Mouse (Mus musculus) Patski (cell line): ENCODE results near the gene Tmem143. TPM values are rescaled to one million over a fixed set of nuclear protein-coding genes. Genes with fewer than 3 reads are reported as not detected.

Source experiments
- ATAC-seq: fragments of 100-300 bp; one replicate; pipeline ENCODE4 v1.8.0; 2021
- CTCF ChIA-PET: fragments of 350-600 bp; sonication (Branson Sonifier 250); formaldehyde crosslinking; loops from one replicate; lab custom pipeline; 2022; ENCODE audit warnings: inconsistent platforms; lab: Charles Lee
- POLR2A ChIA-PET: fragments of 350-600 bp; sonication (Branson Sonifier 250); formaldehyde crosslinking; loops from one replicate; lab custom pipeline; 2022; ENCODE audit warnings: antibody characterized with exemption, inconsistent platforms; lab: Charles Lee
- DNase-seq: peaks from one replicate; pipeline ENCODE4 v3.0.0-alpha.2; 2011; ENCODE audit warnings: low read depth, low spot score
- H3K27me3 ChIP-seq: fragments of 371-371 bp; one replicate; pipeline ENCODE4 v1.5.1; 2021
- CTCF ChIP-seq: fragments of 100-300 bp; IDR thresholded peaks from one replicate; pipeline ENCODE4 v1.5.1; 2021
- in situ Hi-C: fragments of 300-500 bp; cut with MboI; formaldehyde crosslinking; loops from 3 replicates; pipeline ENCODE4 v1.11.1; 2018; ENCODE audit warnings: low pct_unique_long_range_greater_than_20kb, mixed read lengths
- polyA plus RNA-seq: library from polyadenylated mRNA; unstranded; gene quantifications from one replicate; pipeline ENCODE4 v1.2.3, GENCODE M21; 2021

Tmem143 gene
- polyA plus RNA-seq, 1 experiment from 2014 or later = 34.7 TPM

DNA sequence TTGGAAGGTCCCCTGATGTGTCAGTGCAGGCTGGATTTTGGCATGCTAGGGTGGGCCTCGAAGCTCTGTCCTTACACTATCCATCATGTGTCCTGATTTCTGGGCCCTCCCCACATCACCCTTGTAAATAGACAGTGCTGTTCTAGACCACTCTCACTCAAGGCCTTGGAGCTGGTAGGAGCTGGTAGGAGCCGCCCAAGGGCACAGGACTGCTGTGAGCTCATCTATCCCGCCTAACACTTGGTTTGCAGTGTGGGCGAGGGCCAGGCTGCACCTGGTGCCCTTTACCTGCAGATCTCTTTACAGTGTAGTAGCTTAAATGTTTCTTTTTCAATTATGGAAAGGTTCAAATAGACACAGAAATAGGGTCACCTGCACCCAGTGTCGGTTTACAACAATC, 18.3 kb downstream of the Tmem143 start:
- ATAC-seq = no peak
- no peak for TF ChIP-seq CTCF
- DNase-seq = no peak
- in situ Hi-C loops = no loop called here
- no peaks in the 10 kb centered on the region for H3K27me3 ChIP-seq
- CTCF ChIA-PET = interaction anchor here (1.1 to 1.2 kb wide), 2 partner anchors 15 to 42 kb away, joined by 3 to 5 read pairs; partner anchors contain the start of gene Kdelr1
- POLR2A ChIA-PET = no interaction called here

DNA sequence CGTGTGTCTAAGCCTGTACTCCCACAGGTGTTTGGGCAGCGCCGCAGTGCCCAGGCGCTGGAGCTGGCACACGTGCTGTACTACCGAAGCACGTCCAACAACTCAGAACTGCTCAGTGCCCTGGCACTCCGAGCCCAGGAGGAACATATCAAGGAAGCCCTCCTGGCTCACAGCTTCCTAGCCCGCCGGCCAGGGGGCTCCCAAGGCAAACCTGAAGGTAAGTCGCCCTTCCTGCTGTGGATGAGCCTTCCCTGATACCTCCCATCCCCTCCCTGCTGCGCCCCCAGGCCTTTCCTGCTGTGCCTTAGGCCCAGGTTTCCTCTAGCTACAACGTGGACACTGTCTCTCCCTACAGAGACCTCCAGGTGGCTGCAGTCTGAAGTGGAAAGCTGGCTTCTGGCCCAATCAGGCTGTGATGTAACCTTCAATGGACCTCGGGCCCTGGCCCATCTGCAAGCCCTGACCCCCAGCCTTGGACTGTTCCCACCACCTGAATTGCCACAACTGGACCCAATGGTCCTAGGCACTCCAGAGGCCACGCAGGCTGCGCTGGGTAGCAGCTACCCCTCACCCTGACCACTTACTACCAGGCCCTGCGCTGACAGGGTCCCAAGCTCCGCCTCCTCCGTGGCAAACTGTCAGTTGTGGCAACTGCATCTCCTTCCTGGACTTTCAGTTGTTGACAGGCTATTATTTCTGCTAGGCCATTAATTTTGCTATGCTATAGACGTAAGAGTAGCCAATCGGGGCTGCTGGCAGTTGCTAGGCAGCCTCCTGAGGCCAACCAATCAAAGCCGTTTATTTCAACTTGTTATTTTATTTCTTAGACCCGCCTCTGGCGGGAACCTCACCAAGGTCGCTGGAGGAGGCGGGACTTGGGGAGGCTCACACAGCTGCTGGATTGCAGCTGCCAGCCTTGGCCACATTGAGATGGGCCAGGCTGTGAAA, 19.6 kb downstream of the Tmem143 start:
- ChIA-PET CTCF (no interaction called here), POLR2A (interaction anchor here (0.7 kb wide), 1 partner anchor 43 kb away, joined by 3 read pairs; no protein-coding TSS in a partner anchor)
- TF ChIP-seq CTCF = no peak
- ATAC-seq (no peak), DNase-seq (no peak)
- in situ Hi-C loops = no loop called here
- no peaks in the 10 kb centered on the region for H3K27me3 ChIP-seq

DNA sequence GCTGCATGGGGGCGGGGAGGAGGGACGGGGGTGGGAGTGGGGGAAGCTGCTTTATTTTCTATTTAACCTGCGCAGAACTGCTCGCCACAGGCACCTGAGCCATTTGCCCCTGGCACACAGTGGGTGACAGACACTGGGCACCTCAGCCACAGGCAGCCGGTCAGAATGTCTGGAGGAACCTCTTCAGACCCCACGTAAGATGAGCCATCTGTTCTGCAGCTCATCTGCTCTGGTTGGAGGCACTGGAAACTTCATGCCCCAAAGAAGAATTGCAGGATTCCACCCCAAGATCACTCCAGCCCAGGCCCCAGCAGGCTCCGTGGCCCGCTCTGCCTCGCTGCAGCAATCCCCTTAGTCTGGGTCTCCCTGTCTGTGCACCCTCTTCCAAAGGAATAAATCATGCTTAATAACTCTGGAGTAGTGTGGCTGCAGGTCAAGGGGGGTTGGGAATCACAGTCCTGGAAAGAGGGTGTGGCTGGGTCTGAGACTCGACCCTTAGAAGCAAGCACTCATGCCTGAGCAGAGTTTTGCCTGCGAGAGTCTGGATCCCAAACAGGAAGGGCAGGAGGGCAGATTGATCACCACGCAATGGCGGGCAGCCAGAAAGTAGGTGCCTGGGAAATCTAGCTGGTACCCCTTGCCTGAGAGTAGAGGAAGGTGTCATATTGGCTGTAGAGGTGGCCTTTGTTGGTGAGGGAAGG, 20.4 kb downstream of the Tmem143 start:
- POLR2A ChIA-PET = no interaction called here
- CTCF ChIA-PET = no interaction called here
- in situ Hi-C loops = no loop called here
- H3K27me3 ChIP-seq = no peaks in the 10 kb centered on the region
- no peak for TF ChIP-seq CTCF
- DNase-seq (no peak), ATAC-seq (no peak)

DNA sequence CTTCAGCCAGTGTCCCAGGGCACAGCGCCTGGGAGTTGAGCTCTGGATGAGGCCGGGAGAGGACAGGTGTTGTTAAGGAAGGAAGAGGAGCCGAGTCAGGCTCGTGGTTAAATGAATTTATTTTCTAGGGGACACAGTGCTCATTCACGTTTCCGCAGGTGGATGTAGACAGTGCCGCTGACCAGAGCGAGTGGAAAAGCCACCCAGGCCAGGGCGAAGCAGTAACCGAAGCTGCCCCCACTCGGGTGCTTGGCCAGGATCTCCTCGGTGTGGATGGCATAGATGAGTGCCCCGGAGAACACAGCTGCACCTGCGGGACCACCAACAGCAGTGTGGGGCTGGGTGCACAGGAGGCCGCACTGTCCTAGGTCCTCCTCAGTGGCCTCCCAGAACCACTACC, 21.2 kb downstream of the Tmem143 start:
- TF ChIP-seq CTCF = no peak
- POLR2A ChIA-PET = no interaction called here
- no peak for DNase-seq
- in situ Hi-C loops = no loop called here
- CTCF ChIA-PET = no interaction called here
- ATAC-seq = no peak
- H3K27me3 ChIP-seq = no peaks in the 10 kb centered on the region

DNA sequence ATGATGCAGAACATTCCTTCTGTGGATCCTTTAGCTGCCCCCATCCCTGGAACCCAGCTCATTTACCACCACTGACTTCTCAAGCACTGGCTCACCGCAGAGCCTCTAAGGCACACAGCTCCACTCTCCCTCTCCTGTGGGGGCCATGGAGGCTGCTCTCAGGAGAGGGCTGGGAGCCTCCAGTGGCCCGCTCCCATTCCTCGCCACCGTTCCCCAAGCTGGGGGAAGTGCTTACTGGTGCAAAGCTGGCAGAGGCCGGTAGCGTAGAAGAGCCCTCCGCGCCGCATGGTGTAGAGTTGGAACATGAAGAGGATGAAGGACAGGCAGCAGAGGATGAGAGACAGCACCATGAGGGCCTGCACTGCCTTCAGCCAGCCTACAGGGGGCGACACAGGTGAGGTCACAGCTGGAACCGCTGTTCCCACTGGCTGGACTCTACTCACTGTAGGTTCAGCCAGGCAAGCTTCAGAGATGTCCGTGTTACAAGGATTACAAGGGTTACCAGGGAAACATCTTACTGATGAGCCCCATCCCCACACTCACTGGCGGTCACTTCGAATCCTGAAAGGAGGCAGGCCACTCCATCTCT, 22.4 kb downstream of the Tmem143 start:
- no peaks in the 10 kb centered on the region for H3K27me3 ChIP-seq
- no peak for TF ChIP-seq CTCF
- ATAC-seq (no peak), DNase-seq (no peak)
- ChIA-PET CTCF (interaction anchor here (1.3 to 1.4 kb wide), 2 partner anchors 9 to 46 kb away, joined by 3 to 5 read pairs; partner anchors contain the start of gene Kdelr1), POLR2A (interaction anchor here (0.9 to 1.8 kb wide), 3 partner anchors 22 to 46 kb away, joined by 3 to 5 read pairs (median 3); no protein-coding TSS in a partner anchor)
- in situ Hi-C loops = no loop called here

DNA sequence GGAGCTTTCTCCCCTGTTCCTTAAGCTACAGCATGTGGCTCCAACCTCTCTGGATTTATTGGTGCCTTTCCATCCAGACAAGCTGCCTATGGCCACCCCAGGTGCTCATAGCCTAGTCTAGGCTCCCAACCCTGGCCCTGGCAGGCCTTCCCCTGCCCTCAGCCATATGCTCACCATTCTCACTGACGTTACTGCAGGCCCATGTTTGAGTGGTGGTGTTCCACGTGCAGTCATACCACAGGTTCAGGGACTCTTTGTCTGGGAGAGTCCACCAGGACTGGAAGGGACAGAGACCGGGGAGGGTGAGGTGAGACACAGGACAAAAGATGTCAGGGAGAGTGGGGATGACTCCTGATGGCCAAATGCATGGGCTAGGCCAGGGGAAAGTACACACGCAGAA, 23.0 kb downstream of the Tmem143 start:
- DNase-seq (no peak), ATAC-seq (no peak)
- in situ Hi-C loops = no loop called here
- CTCF ChIA-PET = interaction anchor here (1.3 to 1.4 kb wide), 2 partner anchors 9 to 47 kb away, joined by 3 to 5 read pairs; partner anchors contain the start of gene Kdelr1
- no peak for TF ChIP-seq CTCF
- no peaks in the 10 kb centered on the region for H3K27me3 ChIP-seq
- POLR2A ChIA-PET = interaction anchor here (0.9 to 1.8 kb wide), 3 partner anchors 22 to 46 kb away, joined by 3 to 5 read pairs (median 3); no protein-coding TSS in a partner anchor

DNA sequence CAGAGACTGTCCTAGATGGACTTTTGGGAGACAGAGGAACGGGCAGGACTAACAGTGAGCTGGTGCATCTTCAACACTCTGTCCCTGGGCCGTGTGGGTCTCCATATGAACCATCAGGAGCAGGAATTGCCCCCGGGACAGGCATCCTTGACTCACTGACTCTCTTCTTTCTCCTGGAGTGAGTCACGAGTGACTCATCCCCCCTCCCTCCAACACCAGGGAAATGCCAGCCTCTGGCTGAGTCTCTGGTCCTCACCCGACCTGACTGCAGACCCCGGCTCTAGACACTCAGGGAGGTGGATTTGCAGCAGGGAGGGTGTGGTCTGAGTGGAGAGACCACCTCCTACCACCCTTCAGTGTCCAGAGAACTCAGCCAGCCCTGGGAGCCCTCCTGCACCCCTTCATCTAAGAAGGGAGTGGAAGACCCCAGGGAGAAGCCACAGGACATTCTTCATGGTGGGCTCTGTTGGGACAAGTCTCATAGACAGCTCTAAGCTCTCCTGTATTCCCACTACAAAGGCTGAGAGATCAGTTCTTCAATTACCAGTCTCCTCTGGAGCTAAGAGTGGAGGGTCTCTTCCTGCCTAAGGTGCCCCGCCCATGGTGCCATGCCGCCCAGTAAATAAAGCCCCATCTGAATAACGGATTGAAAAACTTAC, 24.0 kb downstream of the Tmem143 start:
- in situ Hi-C loops = no loop called here
- CTCF ChIA-PET = no interaction called here
- peak; percentile 56 for DNase-seq
- H3K27me3 ChIP-seq = no peaks in the 10 kb centered on the region
- ATAC-seq = peak; percentile 60
- TF ChIP-seq CTCF = no peak
- POLR2A ChIA-PET = interaction anchor here (1.8 kb wide), 1 partner anchor 47 kb away, joined by 5 read pairs; no protein-coding TSS in a partner anchor

DNA sequence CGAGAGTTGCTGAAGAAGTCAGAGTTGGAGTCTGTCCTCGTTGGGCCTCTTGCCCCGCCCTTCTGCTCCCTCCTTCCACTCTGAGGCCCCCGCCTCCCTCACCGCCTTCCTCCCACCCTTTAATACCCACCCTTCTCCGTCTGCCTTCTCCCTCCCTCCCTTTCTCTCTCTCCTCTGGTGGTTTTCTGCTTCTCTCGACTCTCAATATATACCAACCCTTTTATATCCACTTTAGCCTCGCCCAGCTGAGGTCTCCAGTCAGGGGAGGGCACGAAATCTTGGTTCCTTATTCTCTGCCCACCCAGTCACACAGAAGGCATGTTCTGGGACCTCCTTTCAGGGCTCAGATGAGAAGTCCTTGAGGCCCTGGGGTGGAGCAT, 24.5 kb downstream of the Tmem143 start, which contains the start of gene Emp3:
Emp3 (minus strand) TSS at position 163 of the 380 bp plus-strand sequence.
- DNase-seq = no peak
- no peak for TF ChIP-seq CTCF
- in situ Hi-C loops = no loop called here
- no peak for ATAC-seq
- H3K27me3 ChIP-seq = no peaks in the 10 kb centered on the region
- ChIA-PET POLR2A (no interaction called here), CTCF (no interaction called here)

DNA sequence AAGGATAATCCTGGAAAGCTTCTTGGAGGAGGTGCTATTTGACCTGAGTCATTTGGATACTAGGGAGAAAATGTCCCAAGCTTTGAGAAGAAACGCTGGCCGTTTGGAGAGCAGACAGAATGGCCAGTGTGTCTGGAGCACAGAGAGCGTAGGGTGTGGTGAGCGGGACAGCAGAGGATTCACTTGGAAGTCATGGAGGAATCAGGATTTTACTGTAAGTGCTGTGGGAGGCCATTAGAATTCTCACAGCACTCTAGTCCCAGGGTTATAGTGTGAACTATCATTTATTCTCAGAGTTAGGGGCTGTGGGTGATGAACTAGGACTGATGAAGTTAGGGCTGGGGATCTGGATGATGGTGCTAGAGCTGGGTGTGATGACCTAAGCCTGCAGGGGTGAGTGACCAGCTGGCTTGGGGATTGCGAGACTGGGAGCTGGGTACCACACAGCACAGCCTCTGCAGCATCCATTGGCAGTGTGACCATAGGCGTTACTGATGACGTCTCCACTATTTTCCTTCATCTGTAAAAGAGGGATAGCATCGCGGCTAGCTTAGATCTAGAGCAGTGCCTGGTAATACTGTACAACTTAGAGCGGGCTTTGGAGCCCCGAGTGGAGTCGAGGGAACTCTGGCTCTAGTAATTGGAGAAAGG, 25.3 kb downstream of the Tmem143 start:
- in situ Hi-C loops = no loop called here

More for the DNA sequence above, 25.3 kb downstream of the Tmem143 start:
- ATAC-seq (no peak), DNase-seq (no peak)
- ChIA-PET CTCF (interaction anchor here (1.5 kb wide), 1 partner anchor 11 kb away, joined by 5 read pairs; no protein-coding TSS in a partner anchor), POLR2A (no interaction called here)
- no peaks in the 10 kb centered on the region for H3K27me3 ChIP-seq
- no peak for TF ChIP-seq CTCF
